Comparison of ENCODE assay signal across 11 mouse cellular contexts in genomic region chr1:119209607-119210007, GRCm38 (mm10).
DNase-seq lines count a peak whose midpoint lies in the region; ATAC-seq and TF ChIP-seq lines count a peak whose summit lies in the region.
"Had no signal": no experiment of that assay in that cellular context is flagged by ENCODE, and none has a peak within 500 bp of the region (broad histone marks: within the 10 kb centered on the region; RNA-seq: fewer than 3 reads in every experiment).

No protein-coding gene starts in this region.

- H3K9me3 ChIP-seq in ES-E14 (ENCODE audit: control insufficient read depth, insufficient read depth, low read depth, low read length) = no peaks in the 10 kb centered on the region
- no peaks in the 10 kb centered on the region for H3K9me3 ChIP-seq in heart, embryonic 16.5 days (replicated peaks; ENCODE audit: control insufficient read depth, low read length)
- H3K9me3 ChIP-seq: megakaryocyte, embryonic 14.5 days; stomach, embryonic 15.5 days had no signal

- DNase-seq in ES-CJ7 (ENCODE audit: low read depth, low spot score) = peak; percentile 69
- DNase-seq in ES-E14 (ENCODE audit: low read depth, low spot score) = peak; percentile 17
- DNase-seq in kidney, postnatal 10 days = peak; percentile 67
- DNase-seq in spleen, adult 18-20 months = no peak
- no peak for DNase-seq in right cerebral cortex, postnatal 4 days
- DNase-seq in natural killer cell, adult 2 months (ENCODE audit: low spot score in 2 of 2) = no peak
- DNase-seq in adipocyte (ENCODE audit: low spot score) = no peak
- DNase-seq: cerebellum, adult 11 months had no signal

- peaks cover 0 to 7% of the 10 kb centered on the region in 2 experiments; a peak in 2 of 4 replicates for H3K4me1 ChIP-seq in ES-E14 (ENCODE audit: control insufficient read depth in 2 of 2, insufficient read depth in 2 of 2, low read length in 2 of 2, poor library complexity in 1 of 2)
- H3K4me1 ChIP-seq in heart, embryonic 16.5 days (ENCODE audit: control insufficient read depth, insufficient read depth, low read length) = peaks cover 13% of the 10 kb centered on the region
- H3K4me1 ChIP-seq: megakaryocyte, embryonic 14.5 days had no signal

- no peaks in the 10 kb centered on the region for H3K36me3 ChIP-seq in ES-E14 (ENCODE audit: control insufficient read depth, insufficient read depth, low read length, poor library complexity, severe bottlenecking)
- no peaks in the 10 kb centered on the region for H3K36me3 ChIP-seq in heart, embryonic 16.5 days (ENCODE audit: control insufficient read depth, insufficient read depth)
- H3K36me3 ChIP-seq: stomach, embryonic 15.5 days had no signal

- no peak overlapping the region for H3K4me3 ChIP-seq in ES-E14 (ENCODE audit: insufficient read depth in 1 of 2, low read depth in 1 of 2, low read length in 2 of 2, poor library complexity in 1 of 2, severe bottlenecking in 1 of 2)
- no peak overlapping the region for H3K4me3 ChIP-seq in heart, embryonic 16.5 days (ENCODE audit: low read length)
- H3K4me3 ChIP-seq: megakaryocyte, embryonic 14.5 days; stomach, embryonic 15.5 days had no signal

- no peak overlapping the region for H3K9ac ChIP-seq in ES-E14 (ENCODE audit: insufficient read depth, low read depth, low read length, poor library complexity, severe bottlenecking)
- H3K9ac ChIP-seq in heart, embryonic 16.5 days (ENCODE audit: low read length) = no peak overlapping the region
- H3K9ac ChIP-seq: stomach, embryonic 15.5 days had no signal

- H3K27me3 ChIP-seq in heart, embryonic 16.5 days (ENCODE audit: control insufficient read depth, insufficient read depth, low read length) = no peaks in the 10 kb centered on the region
- H3K27me3 ChIP-seq: megakaryocyte, embryonic 14.5 days; stomach, embryonic 15.5 days had no signal

- in situ Hi-C loops in ES-E14 (cut with MboI; ENCODE audit: low sequenced_read_pairs in 2 of 2, unreplicated experiment in 2 of 2) = no loop called here

- ATAC-seq in heart, embryonic 16.5 days (replicated peaks; ENCODE audit: extremely low read depth, insufficient read depth, low FRiP score) = peak; percentile 81

- H3K4me2 ChIP-seq in heart, embryonic 16.5 days (ENCODE audit: low read depth, low read length) = peak overlapping the region; percentile 32; the same call in 1 of the 2 replicates
- H3K4me2 ChIP-seq: stomach, embryonic 15.5 days had no signal

- no peak overlapping the region for H3K27ac ChIP-seq in ES-E14 (ENCODE audit: insufficient read depth, low read depth, low read length, poor library complexity, severe bottlenecking)
- H3K27ac ChIP-seq in heart, embryonic 16.5 days (ENCODE audit: low read length) = no peak overlapping the region; the same call in 1 of the 2 replicates
- H3K27ac ChIP-seq: stomach, embryonic 15.5 days had no signal

- 30% methylated on average over 7 of the region's 7 CpGs for WGBS in heart, embryonic 16.5 days

TF ChIP-seq in ES-E14, 5 proteins besides CTCF, POLR2A, EP300 and RAD21:
- no peak for TF ChIP-seq ZNF384 (IDR thresholded peaks at IDR 0.05; ENCODE audit: low read depth, low read length)
- no peak for TF ChIP-seq ZC3H11A (IDR thresholded peaks at IDR 0.05; ENCODE audit: borderline replicate concordance, low read depth, low read length)

Comparison
In these comparisons a context has a peak if more than half of its experiments do, and no peak if none do; other contexts are left out.
1. DNase-seq: peak in ES-CJ7 (single experiment), ES-E14 (single experiment) and kidney, postnatal 10 days (single experiment); none in spleen, adult 18-20 months (0 of 2), right cerebral cortex, postnatal 4 days (single experiment), natural killer cell, adult 2 months (0 of 2) and adipocyte (single experiment).